Mouse (Mus musculus): ENCODE measurements around the gene Il18r1. TPM values are rescaled to one million over a fixed set of nuclear protein-coding genes. Genes with fewer than 3 reads are reported as not detected.

Il18r1 gene
- polyA plus RNA-seq, 1 experiment: not detected

GRCm38 (mm10) chr1:40494594-40494993, 29.2 kb downstream of the Il18r1 start:
- Histone ChIP-seq H3K36me3 (ENCODE audit: control insufficient read depth, insufficient read depth) (no peaks in the 10 kb centered on the region), H3K79me2 (ENCODE audit: control insufficient read depth, insufficient read depth) (no peaks in the 10 kb centered on the region), H3ac (ENCODE audit: control insufficient read depth, insufficient read length, low read depth) (no peak overlapping the region), H3K79me3 (ENCODE audit: low read depth) (no peaks in the 10 kb centered on the region), H3K27me3 (ENCODE audit: control insufficient read depth, insufficient read depth, insufficient read length) (peaks cover 4% of the 10 kb centered on the region), H3K4me3 (ENCODE audit: insufficient read depth, poor library complexity, severe bottlenecking) (no peak overlapping the region)
- TF ChIP-seq CEBPB (IDR thresholded peaks at IDR 0.05; ENCODE audit: low read depth): no peak
- TF ChIP-seq MYOG (IDR thresholded peaks at IDR 0.05; ENCODE audit: control insufficient read depth, extremely low read depth, insufficient read length): no peak
- TF ChIP-seq CTCF (IDR thresholded peaks at IDR 0.05; ENCODE audit: control insufficient read depth, insufficient read depth, insufficient read length): no peak
- no peak for TF ChIP-seq MYOD1 (IDR thresholded peaks at IDR 0.05; ENCODE audit: control insufficient read depth, insufficient read length, low read depth)
- TF ChIP-seq USF1 (IDR thresholded peaks at IDR 0.05; ENCODE audit: low read depth): no peak
- no peak for TF ChIP-seq FOSL1 (IDR thresholded peaks at IDR 0.05; ENCODE audit: insufficient read depth, low read length, poor library complexity, severe bottlenecking)
- TF ChIP-seq MAX (IDR thresholded peaks at IDR 0.05): no peak

GRCm38 (mm10) chr1:40499708-40500107, 34.4 kb downstream of the Il18r1 start:
- Histone ChIP-seq H3ac (ENCODE audit: control insufficient read depth, insufficient read length, low read depth) (no peak overlapping the region), H3K79me3 (ENCODE audit: low read depth) (no peaks in the 10 kb centered on the region), H3K36me3 (ENCODE audit: control insufficient read depth, insufficient read depth) (no peaks in the 10 kb centered on the region), H3K4me3 (ENCODE audit: insufficient read depth, poor library complexity, severe bottlenecking) (no peak overlapping the region), H3K79me2 (ENCODE audit: control insufficient read depth, insufficient read depth) (no peaks in the 10 kb centered on the region), H3K27me3 (ENCODE audit: control insufficient read depth, insufficient read depth, insufficient read length) (no peaks in the 10 kb centered on the region)
- TF ChIP-seq FOSL1 (IDR thresholded peaks at IDR 0.05; ENCODE audit: insufficient read depth, low read length, poor library complexity, severe bottlenecking) (no peak), MAX (IDR thresholded peaks at IDR 0.05) (no peak)

GRCm38 (mm10) chr1:40501126-40501525, 35.8 kb downstream of the Il18r1 start:
- Histone ChIP-seq H3ac (ENCODE audit: control insufficient read depth, insufficient read length, low read depth) (no peak overlapping the region), H3K4me3 (ENCODE audit: insufficient read depth, poor library complexity, severe bottlenecking) (no peak overlapping the region), H3K27me3 (ENCODE audit: control insufficient read depth, insufficient read depth, insufficient read length) (no peaks in the 10 kb centered on the region), H3K79me3 (ENCODE audit: low read depth) (no peaks in the 10 kb centered on the region), H3K36me3 (ENCODE audit: control insufficient read depth, insufficient read depth) (no peaks in the 10 kb centered on the region), H3K79me2 (ENCODE audit: control insufficient read depth, insufficient read depth) (no peaks in the 10 kb centered on the region)
- no peak for TF ChIP-seq MAX (IDR thresholded peaks at IDR 0.05)
- TF ChIP-seq USF1 (IDR thresholded peaks at IDR 0.05; ENCODE audit: low read depth): no peak
- TF ChIP-seq MYOG (IDR thresholded peaks at IDR 0.05; ENCODE audit: control insufficient read depth, extremely low read depth, insufficient read length): no peak
- TF ChIP-seq MYOD1 (IDR thresholded peaks at IDR 0.05; ENCODE audit: control insufficient read depth, insufficient read length, low read depth): no peak
- TF ChIP-seq CTCF (IDR thresholded peaks at IDR 0.05; ENCODE audit: control insufficient read depth, insufficient read depth, insufficient read length): no peak
- no peak for TF ChIP-seq FOSL1 (IDR thresholded peaks at IDR 0.05; ENCODE audit: insufficient read depth, low read length, poor library complexity, severe bottlenecking)
- TF ChIP-seq CEBPB (IDR thresholded peaks at IDR 0.05; ENCODE audit: low read depth): no peak

- H3K4me3 ChIP-seq (ENCODE audit: insufficient read depth, poor library complexity, severe bottlenecking): no peak overlapping the region
- TF ChIP-seq FOSL1 (IDR thresholded peaks at IDR 0.05; ENCODE audit: insufficient read depth, low read length, poor library complexity, severe bottlenecking): no peak
- TF ChIP-seq MAX (IDR thresholded peaks at IDR 0.05): no peak
- no peak for TF ChIP-seq CEBPB (IDR thresholded peaks at IDR 0.05; ENCODE audit: low read depth)
- no peak for TF ChIP-seq CTCF (IDR thresholded peaks at IDR 0.05; ENCODE audit: control insufficient read depth, insufficient read depth, insufficient read length)
- TF ChIP-seq MYOG (IDR thresholded peaks at IDR 0.05; ENCODE audit: control insufficient read depth, extremely low read depth, insufficient read length): no peak
- no peak for TF ChIP-seq MYOD1 (IDR thresholded peaks at IDR 0.05; ENCODE audit: control insufficient read depth, insufficient read length, low read depth)
- no peak for TF ChIP-seq USF1 (IDR thresholded peaks at IDR 0.05; ENCODE audit: low read depth)
- H3K27me3 ChIP-seq (ENCODE audit: control insufficient read depth, insufficient read depth, insufficient read length): no peaks in the 10 kb centered on the region
- H3K79me2 ChIP-seq (ENCODE audit: control insufficient read depth, insufficient read depth): no peaks in the 10 kb centered on the region
- H3ac ChIP-seq (ENCODE audit: control insufficient read depth, insufficient read length, low read depth): no peak overlapping the region
- H3K79me3 ChIP-seq (ENCODE audit: low read depth): no peaks in the 10 kb centered on the region
- H3K36me3 ChIP-seq (ENCODE audit: control insufficient read depth, insufficient read depth): no peaks in the 10 kb centered on the region
These were observed 36.4 kb downstream of the Il18r1 start for GRCm38 (mm10) chr1:40501546-40502398.

- Histone ChIP-seq H3K36me3 (ENCODE audit: control insufficient read depth, insufficient read depth) (no peaks in the 10 kb centered on the region), H3ac (ENCODE audit: control insufficient read depth, insufficient read length, low read depth) (no peak overlapping the region), H3K27me3 (ENCODE audit: control insufficient read depth, insufficient read depth, insufficient read length) (no peaks in the 10 kb centered on the region), H3K79me3 (ENCODE audit: low read depth) (no peaks in the 10 kb centered on the region), H3K79me2 (ENCODE audit: control insufficient read depth, insufficient read depth) (no peaks in the 10 kb centered on the region), H3K4me3 (ENCODE audit: insufficient read depth, poor library complexity, severe bottlenecking) (no peak overlapping the region)
- no peak for TF ChIP-seq CTCF (IDR thresholded peaks at IDR 0.05; ENCODE audit: control insufficient read depth, insufficient read depth, insufficient read length)
- TF ChIP-seq FOSL1 (IDR thresholded peaks at IDR 0.05; ENCODE audit: insufficient read depth, low read length, poor library complexity, severe bottlenecking): no peak
- no peak for TF ChIP-seq CEBPB (IDR thresholded peaks at IDR 0.05; ENCODE audit: low read depth)
- no peak for TF ChIP-seq USF1 (IDR thresholded peaks at IDR 0.05; ENCODE audit: low read depth)
- no peak for TF ChIP-seq MYOG (IDR thresholded peaks at IDR 0.05; ENCODE audit: control insufficient read depth, extremely low read depth, insufficient read length)
These were observed 39.2 kb downstream of the Il18r1 start for GRCm38 (mm10) chr1:40504548-40504947.

All from C2C12 (cell line).